Mouse (Mus musculus) limb, embryonic 13.5 days (tissue): ENCODE measurements around the gene Fam83c. TPM values are rescaled to one million over a fixed set of nuclear protein-coding genes. Genes with fewer than 3 reads are reported as not detected.

Experiments
- ATAC-seq: fragments of 200-750 bp; cut with Nextera tagmentation; 2 replicates; pipeline ENCODE4 v1.8.0; 2017; ENCODE audit warnings: low read depth, moderate number of reproducible peaks, moderate TSS enrichment; ENCODE audit not compliant: low FRiP score
- H3K27ac ChIP-seq: fragments of 300-500 bp; sonication (generic); 2 replicates; pipeline ENCODE4 v1.5.1; 2015; ENCODE audit warnings: inconsistent platforms, mild to moderate bottlenecking, moderate library complexity
- H3K27me3 ChIP-seq: fragments of 300-500 bp; sonication (generic); 2 replicates; pipeline ENCODE4 v1.6.1; 2015; ENCODE audit warnings: mild to moderate bottlenecking, inconsistent platforms
- H3K36me3 ChIP-seq: fragments of 300-500 bp; sonication (generic); 2 replicates; pipeline ENCODE4 v1.6.1; 2015; ENCODE audit warnings: inconsistent platforms, mild to moderate bottlenecking, moderate library complexity
- H3K4me1 ChIP-seq: fragments of 300-500 bp; sonication (generic); 2 replicates; pipeline ENCODE4 v1.6.1; 2015; ENCODE audit warnings: inconsistent platforms
- H3K4me2 ChIP-seq: fragments of 300-500 bp; sonication (generic); replicated peaks from 2 replicates; pipeline ENCODE4 v1.6.1; 2015; ENCODE audit warnings: inconsistent platforms, mild to moderate bottlenecking, moderate library complexity
- H3K4me3 ChIP-seq: fragments of 300-500 bp; sonication (generic); 2 replicates; pipeline ENCODE4 v1.5.1; 2015; ENCODE audit warnings: moderate library complexity, mild to moderate bottlenecking, inconsistent platforms
- H3K9ac ChIP-seq: fragments of 300-500 bp; sonication (generic); 2 replicates; pipeline ENCODE4 v1.6.1; 2015; ENCODE audit warnings: mild to moderate bottlenecking, inconsistent platforms
- H3K9me3 ChIP-seq: fragments of 300-500 bp; sonication (generic); 2 replicates; pipeline ENCODE4 v1.6.1; 2016; ENCODE audit warnings: inconsistent platforms
- WGBS: fragments of 180-500 bp; shearing (Covaris S2); methylation state at CpG from one replicate; pipeline ENCODE4 v1.1.7; 2015; 5-methylcytosine and 5-hydroxymethylcytosine counted together
- polyA plus RNA-seq: library from polyadenylated mRNA; unstranded; fragments of >200 nt; fragmentation: Nextera tagmentation; extraction: Ambion mirVana; gene quantifications from 2 replicates; pipeline ENCODE4 v1.2.1, GENCODE M21; 2015

Fam83c gene
- polyA plus RNA-seq, 1 experiment from 2014 or later = 0.47 TPM

DNA sequence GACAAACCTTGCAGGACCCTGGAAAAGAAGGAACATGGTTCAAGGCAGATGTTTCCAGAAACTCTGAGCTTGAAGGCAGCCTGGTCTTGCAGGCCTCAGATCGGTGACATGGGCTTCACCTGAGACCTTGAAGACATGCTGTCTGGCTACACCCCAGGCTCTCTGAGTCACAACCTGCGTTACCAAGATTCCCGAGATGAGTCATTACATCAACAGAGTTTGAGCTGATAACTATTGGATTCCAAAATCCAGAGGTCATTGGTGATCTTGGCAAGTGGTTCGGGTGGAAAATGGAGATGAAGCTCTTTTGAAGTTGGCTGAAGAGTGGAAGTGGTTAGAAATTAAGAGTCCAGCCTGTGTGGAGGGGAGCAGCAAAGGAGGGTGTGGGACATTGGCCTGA lies 25.0 kb downstream of the Fam83c start:
- H3K27me3 ChIP-seq = no peaks in the 10 kb centered on the region
- no peak for ATAC-seq
- no peak overlapping the region for H3K4me3 ChIP-seq
- no peaks in the 10 kb centered on the region for H3K36me3 ChIP-seq
- H3K4me2 ChIP-seq = no peak overlapping the region
- no peaks in the 10 kb centered on the region for H3K9me3 ChIP-seq
- H3K4me1 ChIP-seq = peaks cover 2% of the 10 kb centered on the region; the same call in 1 of the 2 replicates
- WGBS = 84% methylated on average over 4 of the region's 4 CpGs
- H3K27ac ChIP-seq = no peak overlapping the region
- no peak overlapping the region for H3K9ac ChIP-seq

DNA sequence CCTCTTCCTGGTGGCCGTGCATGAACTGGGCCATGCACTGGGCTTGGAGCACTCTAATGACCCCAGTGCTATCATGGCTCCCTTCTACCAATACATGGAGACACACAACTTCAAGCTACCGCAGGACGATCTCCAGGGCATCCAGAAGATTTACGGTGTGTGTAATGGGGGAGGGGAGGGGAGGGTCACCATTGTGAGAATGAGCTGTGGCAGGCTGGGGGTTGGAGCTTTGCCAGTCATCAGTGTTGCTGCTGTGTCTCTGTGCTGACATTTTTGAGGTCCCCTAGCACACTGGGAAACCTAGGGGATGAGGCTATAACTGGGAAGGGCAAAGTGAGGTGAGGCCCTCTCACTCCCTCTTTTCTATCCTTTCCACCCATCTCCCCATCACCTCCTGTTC lies 27.2 kb downstream of the Fam83c start:
- Histone ChIP-seq H3K36me3 (no peaks in the 10 kb centered on the region), H3K4me3 (no peak overlapping the region), H3K27ac (no peak overlapping the region), H3K27me3 (no peaks in the 10 kb centered on the region), H3K4me2 (no peak overlapping the region), H3K9me3 (no peaks in the 10 kb centered on the region), H3K9ac (no peak overlapping the region), H3K4me1 (no peaks in the 10 kb centered on the region)
- WGBS = 50% methylated on average over 4 of the region's 4 CpGs
- ATAC-seq = no peak

DNA sequence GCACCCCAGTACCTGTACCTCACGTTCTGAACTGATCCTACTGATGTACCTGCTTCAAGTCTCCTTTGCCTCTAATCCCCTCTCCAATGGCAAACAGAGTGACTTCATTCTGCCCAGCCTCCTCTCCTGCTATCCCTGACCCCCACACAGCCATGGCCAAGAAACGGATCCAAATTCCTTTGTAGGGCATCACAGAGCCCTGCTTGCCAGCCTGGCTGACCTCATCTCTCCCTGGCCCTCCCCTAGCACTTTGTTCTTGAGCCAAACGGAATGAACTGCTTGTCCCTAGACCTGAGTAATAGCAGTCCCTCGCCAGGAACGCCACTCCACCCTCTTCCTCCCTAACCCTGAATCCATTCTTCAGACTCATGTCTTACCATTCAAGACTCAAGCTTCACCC lies 28.1 kb downstream of the Fam83c start:
- H3K4me1 ChIP-seq = no peaks in the 10 kb centered on the region

DNA sequence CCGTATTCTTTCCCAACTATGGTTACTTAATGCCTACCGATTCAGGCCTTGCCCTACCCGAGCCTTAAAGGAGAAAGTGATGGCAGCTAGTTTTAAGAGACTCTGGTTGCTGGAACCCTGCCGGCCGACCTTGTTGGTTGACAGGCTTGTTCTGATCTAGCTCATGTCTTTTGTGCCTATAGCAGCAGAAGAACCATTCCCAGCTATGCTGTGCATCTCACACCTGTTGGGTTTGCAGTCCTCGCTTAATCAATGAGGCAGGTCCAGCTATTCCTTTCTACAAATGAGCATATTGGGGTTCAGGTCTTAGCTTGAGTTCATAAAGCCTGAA lies 28.8 kb downstream of the Fam83c start:
- Histone ChIP-seq H3K36me3 (no peaks in the 10 kb centered on the region), H3K27ac (no peak overlapping the region), H3K4me2 (no peak overlapping the region), H3K4me1 (no peaks in the 10 kb centered on the region), H3K9me3 (no peaks in the 10 kb centered on the region), H3K9ac (no peak overlapping the region), H3K27me3 (no peaks in the 10 kb centered on the region), H3K4me3 (no peak overlapping the region)
- no peak for ATAC-seq
- 89% methylated on average over 6 of the region's 6 CpGs for WGBS

More for the DNA sequence above, 28.1 kb downstream of the Fam83c start:
- no peaks in the 10 kb centered on the region for H3K27me3 ChIP-seq
- H3K9ac ChIP-seq = no peak overlapping the region
- no peak overlapping the region for H3K27ac ChIP-seq
- 72% methylated on average over 5 of the region's 5 CpGs for WGBS
- H3K4me3 ChIP-seq = no peak overlapping the region
- no peak overlapping the region for H3K4me2 ChIP-seq
- H3K36me3 ChIP-seq = no peaks in the 10 kb centered on the region
- no peak for ATAC-seq
- H3K9me3 ChIP-seq = no peaks in the 10 kb centered on the region

DNA sequence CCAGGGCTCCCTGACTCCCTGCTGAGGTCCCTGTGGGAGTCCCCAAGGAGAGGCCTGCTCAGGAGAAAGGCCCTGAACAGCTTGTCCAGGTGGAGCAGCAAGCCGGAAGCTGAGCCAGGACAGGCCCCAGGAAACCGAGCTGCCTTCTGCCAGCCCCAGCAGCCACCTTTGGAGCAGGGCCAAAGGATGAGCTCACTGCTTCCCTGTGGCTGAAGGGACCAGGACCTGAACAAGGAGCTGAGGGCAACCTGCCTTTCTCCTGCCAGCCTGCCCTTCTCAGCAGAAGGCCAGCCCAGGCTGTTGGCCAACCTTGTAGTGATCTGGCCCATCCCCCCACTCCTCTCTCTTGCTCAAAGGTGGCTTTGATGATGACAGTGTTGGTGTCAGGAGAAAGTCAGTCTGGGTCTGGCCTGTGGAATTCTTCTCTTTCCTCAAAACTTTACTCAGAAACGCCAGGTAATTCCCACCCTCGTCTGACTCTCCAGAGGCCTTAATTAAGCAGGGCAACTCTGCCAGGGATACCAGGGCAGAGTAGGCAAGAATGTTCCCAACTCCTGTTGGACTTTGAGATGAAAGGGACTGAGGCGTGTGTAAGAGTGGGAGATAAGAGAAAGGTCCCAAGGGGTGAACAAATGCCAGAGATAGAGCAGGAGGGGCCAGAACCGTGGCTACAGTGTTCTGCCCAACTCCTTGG lies 29.3 kb downstream of the Fam83c start:
- Histone ChIP-seq H3K27me3 (no peaks in the 10 kb centered on the region), H3K27ac (no peak overlapping the region), H3K4me3 (no peak overlapping the region), H3K4me1 (no peaks in the 10 kb centered on the region), H3K4me2 (no peak overlapping the region), H3K9ac (no peak overlapping the region), H3K9me3 (no peaks in the 10 kb centered on the region), H3K36me3 (no peaks in the 10 kb centered on the region)
- ATAC-seq = no peak
- 46% methylated on average over 6 of the region's 6 CpGs for WGBS

DNA sequence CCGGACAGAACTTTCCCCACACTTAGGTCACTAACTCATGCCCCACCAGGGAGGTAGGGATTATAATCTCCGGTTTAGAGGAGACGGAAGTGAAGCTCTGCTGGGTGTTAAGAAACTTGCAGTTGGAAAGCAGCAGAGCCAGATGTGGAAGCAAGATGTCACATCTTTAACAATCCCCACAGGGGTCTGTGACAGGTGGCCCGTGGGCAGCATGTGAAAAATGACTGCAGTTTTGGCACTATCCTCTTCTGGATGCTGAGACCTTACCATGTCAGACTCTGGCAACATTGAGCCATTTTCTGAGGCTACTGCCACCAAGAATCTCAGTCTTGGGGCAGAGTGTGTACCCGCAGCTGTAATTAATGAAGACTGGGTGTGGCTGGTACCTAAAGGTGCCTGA lies 30.6 kb downstream of the Fam83c start:
- H3K4me1 ChIP-seq = no peaks in the 10 kb centered on the region
- H3K4me2 ChIP-seq = no peak overlapping the region
- no peaks in the 10 kb centered on the region for H3K9me3 ChIP-seq
- no peak overlapping the region for H3K4me3 ChIP-seq
- no peaks in the 10 kb centered on the region for H3K27me3 ChIP-seq
- ATAC-seq = no peak
- no peak overlapping the region for H3K27ac ChIP-seq
- H3K9ac ChIP-seq = no peak overlapping the region
- 65% methylated on average over 5 of the region's 5 CpGs for WGBS
- no peaks in the 10 kb centered on the region for H3K36me3 ChIP-seq

DNA sequence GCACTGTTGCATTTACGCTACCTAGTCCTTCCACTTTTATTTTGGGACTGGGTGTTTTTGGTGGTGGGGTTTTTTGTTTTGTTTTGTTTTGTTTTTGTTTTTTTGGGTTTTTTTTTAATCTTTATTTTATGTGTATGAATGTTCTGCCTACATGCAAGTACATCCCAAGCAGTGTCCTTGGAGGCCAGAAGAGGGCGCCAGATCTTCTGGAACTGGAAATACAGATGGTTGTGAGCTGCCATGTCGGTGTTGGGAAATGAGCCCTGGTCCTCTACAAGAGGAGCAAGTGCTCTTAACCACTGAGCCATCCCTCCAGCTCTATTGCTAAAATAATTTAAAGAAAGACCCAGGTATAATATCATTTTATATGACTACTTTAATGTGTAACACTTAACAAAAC lies 31.9 kb downstream of the Fam83c start:
- Histone ChIP-seq H3K4me3 (no peak overlapping the region), H3K27ac (no peak overlapping the region), H3K27me3 (no peaks in the 10 kb centered on the region), H3K9me3 (no peaks in the 10 kb centered on the region), H3K4me2 (no peak overlapping the region), H3K36me3 (no peaks in the 10 kb centered on the region), H3K4me1 (no peaks in the 10 kb centered on the region), H3K9ac (no peak overlapping the region)
- WGBS = 57% methylated on average over 3 of the region's 3 CpGs
- no peak for ATAC-seq

DNA sequence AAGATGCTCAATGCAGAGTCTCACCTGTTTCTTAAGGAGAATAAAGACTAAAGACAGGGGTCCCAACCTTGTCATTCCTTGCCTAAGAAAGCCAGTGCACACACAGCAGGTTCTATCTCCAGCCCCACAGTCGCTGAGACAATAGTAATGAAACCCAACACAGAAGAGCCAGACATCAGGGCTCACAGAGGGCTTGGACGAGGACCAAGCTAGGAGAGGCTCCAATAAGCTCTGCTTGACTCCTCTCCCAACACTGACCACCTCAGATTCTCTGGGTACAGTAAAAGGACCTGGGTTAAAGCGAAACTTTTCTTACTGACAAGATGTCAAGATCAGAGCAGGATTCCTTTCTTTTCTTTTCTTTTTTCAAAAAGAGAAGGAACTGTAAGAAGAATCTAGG lies 36.0 kb downstream of the Fam83c start:
- H3K4me3 ChIP-seq = no peak overlapping the region
- H3K9me3 ChIP-seq = no peaks in the 10 kb centered on the region
- H3K4me2 ChIP-seq = no peak overlapping the region
- H3K27ac ChIP-seq = no peak overlapping the region
- WGBS = 58% methylated on average over 3 of the region's 3 CpGs
- H3K9ac ChIP-seq = no peak overlapping the region
- no peak for ATAC-seq
- no peaks in the 10 kb centered on the region for H3K4me1 ChIP-seq
- H3K36me3 ChIP-seq = no peaks in the 10 kb centered on the region
- no peaks in the 10 kb centered on the region for H3K27me3 ChIP-seq

DNA sequence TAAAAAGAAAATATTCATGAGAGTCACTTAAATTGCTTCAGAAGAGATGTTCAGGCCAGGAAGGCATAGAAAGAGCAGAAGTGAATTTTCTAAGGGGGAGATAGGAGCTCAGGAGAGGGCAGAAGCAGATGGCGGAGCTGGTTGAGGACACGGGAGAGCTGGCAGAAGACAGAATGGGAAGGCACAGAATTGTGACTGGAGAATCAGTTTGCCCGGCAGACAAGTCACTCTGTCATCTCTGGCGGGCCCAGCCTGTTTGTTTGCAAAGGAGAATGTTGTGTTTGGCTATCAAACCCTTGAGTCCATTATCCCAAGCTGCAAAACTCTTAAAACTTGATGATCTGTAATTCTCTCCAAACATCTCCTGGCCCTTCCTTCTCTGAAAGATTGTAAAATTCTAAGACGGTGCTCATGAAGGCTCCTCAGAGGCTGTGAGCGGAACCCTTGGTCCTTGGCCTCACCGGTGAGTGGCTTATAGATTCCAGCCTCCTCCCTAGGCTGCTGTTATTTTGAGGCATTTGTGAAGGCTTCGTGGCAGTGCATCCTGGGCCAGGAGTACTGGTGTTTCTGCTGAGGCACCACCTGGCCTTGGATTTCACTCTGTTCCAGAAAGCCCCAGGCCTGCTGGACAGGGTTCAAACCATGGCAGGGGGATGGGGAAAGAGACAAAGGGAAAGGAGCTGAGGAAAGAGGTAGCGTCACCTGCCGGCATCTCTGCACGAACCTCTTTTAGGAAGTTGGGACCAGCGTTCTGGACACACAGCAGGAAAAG lies 39.8 kb downstream of the Fam83c start:
- Histone ChIP-seq H3K9me3 (no peaks in the 10 kb centered on the region), H3K4me1 (no peaks in the 10 kb centered on the region)
- WGBS = 84% methylated on average over 12 of the region's 12 CpGs

DNA sequence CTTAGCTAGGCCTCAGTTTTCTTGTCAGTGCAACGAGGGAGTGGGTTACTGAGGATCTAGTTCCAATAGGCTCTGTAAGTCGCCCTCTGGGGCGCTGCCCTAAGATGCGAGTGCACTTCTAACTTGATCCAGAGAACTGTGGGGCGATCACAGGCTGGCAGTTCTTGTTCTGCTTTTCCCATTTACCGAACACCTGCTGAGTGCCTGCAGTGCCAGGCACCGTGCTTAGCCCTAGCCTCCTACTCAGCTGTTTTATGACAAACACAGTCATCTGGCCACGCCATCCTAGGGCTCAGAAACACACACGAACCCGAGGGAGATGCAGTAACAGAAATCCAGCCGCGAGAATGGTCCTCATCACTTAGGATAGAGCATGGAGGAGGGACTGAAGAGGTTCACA lies 41.8 kb downstream of the Fam83c start:
- no peak for ATAC-seq
- H3K4me3 ChIP-seq = no peak overlapping the region

More for the DNA sequence above, 39.8 kb downstream of the Fam83c start:
- H3K4me2 ChIP-seq = no peak overlapping the region
- H3K27me3 ChIP-seq = peaks cover 3% of the 10 kb centered on the region; the same call in 1 of the 2 replicates
- H3K4me3 ChIP-seq = no peak overlapping the region
- ATAC-seq = no peak
- H3K27ac ChIP-seq = no peak overlapping the region
- H3K36me3 ChIP-seq = no peaks in the 10 kb centered on the region
- H3K9ac ChIP-seq = no peak overlapping the region

DNA sequence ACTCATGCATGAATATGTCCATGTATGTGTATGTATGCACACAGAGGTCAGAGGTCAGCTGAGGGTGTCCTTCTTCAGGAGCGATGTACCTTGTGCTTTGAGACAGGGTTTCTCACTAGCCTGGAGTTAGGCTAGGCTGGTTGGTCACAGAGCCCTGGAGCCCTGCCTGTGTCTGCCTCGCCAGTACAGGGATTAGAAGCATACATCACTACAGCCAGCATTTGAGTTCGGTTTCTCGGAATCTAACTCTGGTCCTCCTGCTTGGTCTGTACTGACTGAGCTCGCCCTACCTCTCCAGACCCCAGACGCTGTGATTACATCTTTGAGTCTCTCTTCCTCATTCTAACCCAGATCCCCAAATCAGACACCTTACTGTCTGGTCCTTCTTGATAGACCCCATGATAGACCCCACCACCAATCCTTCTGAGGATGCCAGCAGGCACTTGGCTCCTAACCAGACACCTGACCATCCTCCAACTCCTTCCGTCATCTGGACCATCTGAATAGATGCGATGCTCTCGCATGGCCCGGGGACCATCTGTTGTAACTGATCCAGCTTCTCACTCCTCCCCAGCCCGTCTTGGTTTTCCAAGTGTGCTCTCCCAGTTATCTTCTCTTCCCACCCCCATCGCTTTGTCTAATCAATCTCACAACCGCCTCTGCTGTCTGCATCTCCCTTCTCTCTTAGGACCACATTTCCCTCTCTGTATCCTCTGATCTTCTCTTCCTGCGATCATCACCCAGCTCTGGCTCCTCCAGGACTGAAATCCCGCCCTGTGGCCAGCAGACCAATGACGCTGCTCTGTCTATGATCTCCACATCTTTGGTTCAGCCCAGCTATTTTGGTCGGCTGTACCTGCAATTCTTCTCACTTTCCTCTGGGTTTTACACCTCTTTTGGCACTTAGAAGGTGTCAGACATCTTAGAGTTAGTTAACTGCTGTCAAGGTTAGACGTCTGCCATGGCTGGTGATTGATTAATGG lies 46.4 kb downstream of the Fam83c start:
- Histone ChIP-seq H3K9ac (no peak overlapping the region), H3K27ac (no peak overlapping the region), H3K4me3 (no peak overlapping the region), H3K27me3 (peaks cover 18% of the 10 kb centered on the region; the same call in 1 of the 2 replicates), H3K4me1 (no peaks in the 10 kb centered on the region), H3K9me3 (no peaks in the 10 kb centered on the region), H3K4me2 (no peak overlapping the region), H3K36me3 (no peaks in the 10 kb centered on the region)
- no peak for ATAC-seq
- WGBS = 65% methylated on average over 18 of the region's 18 CpGs

More for the DNA sequence above, 41.8 kb downstream of the Fam83c start:
- Histone ChIP-seq H3K36me3 (no peaks in the 10 kb centered on the region), H3K27ac (no peak overlapping the region), H3K9me3 (no peaks in the 10 kb centered on the region), H3K4me2 (peak overlapping the region; percentile 37), H3K4me1 (no peaks in the 10 kb centered on the region), H3K27me3 (peaks cover 18% of the 10 kb centered on the region; the same call in 1 of the 2 replicates), H3K9ac (no peak overlapping the region)
- 22% methylated on average over 12 of the region's 12 CpGs for WGBS

DNA sequence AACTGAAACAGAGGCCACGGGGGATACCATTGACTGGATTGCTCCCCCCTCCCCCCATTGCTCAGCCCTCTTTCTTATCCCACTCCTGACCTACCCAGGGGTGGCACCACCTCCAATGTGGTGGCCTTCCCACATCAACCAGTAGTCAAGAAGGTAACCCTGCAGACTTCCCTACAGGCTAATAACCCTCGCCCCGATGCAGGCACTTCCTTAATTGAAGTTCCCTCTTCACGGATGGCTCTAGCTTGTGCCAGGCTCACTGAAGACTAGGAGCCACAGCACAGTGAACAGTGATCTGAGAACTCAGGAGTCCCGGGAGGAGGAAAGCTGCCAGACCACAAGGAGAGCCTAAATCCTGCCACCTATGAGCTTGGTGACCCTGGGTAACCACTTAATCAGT lies 47.7 kb downstream of the Fam83c start:
- WGBS = 68% methylated on average over 5 of the region's 5 CpGs
- Histone ChIP-seq H3K9me3 (no peaks in the 10 kb centered on the region), H3K4me3 (no peak overlapping the region), H3K4me2 (no peak overlapping the region), H3K27me3 (peaks cover 18% of the 10 kb centered on the region; the same call in 1 of the 2 replicates), H3K36me3 (no peaks in the 10 kb centered on the region), H3K4me1 (no peaks in the 10 kb centered on the region), H3K9ac (no peak overlapping the region), H3K27ac (no peak overlapping the region)
- no peak for ATAC-seq
